Mouse (Mus musculus) stomach, postnatal 0 days (tissue): ENCODE data around the gene Zfp92. TPM values are rescaled to one million over a fixed set of nuclear protein-coding genes. Genes with fewer than 3 reads are reported as not detected.
A peak's percentile ranks its signal among the peaks of the same experiment; 100 is the strongest.

Source experiments
- ATAC-seq: fragments of 200-750 bp; cut with Nextera tagmentation; 2 replicates; pipeline ENCODE4 v1.8.0; 2017; ENCODE audit not compliant: low FRiP score, low TSS enrichment
- DNase-seq: peaks from one replicate; pipeline ENCODE4 v3.0.0-alpha.2; 2016; ENCODE audit warnings: low spot score
- H3K27ac ChIP-seq: fragments of 300-500 bp; sonication (generic); replicated peaks from 2 replicates; pipeline ENCODE4 v1.5.1; 2014; ENCODE audit warnings: mild to moderate bottlenecking, control low read depth
- H3K27me3 ChIP-seq: fragments of 300-500 bp; sonication (generic); 2 replicates; pipeline ENCODE4 v1.6.1; 2014; ENCODE audit warnings: low read length; ENCODE audit not compliant: control insufficient read depth, insufficient read depth
- H3K36me3 ChIP-seq: fragments of 300-500 bp; sonication (generic); 2 replicates; pipeline ENCODE4 v1.6.1; 2014; ENCODE audit warnings: low read length, mixed read lengths; ENCODE audit not compliant: control insufficient read depth, insufficient read depth
- H3K4me1 ChIP-seq: fragments of 300-500 bp; sonication (generic); replicated peaks from 2 replicates; pipeline ENCODE4 v1.6.1; 2014; ENCODE audit warnings: antibody characterized with exemption; ENCODE audit not compliant: control insufficient read depth, insufficient read depth
- H3K4me2 ChIP-seq: fragments of 300-500 bp; sonication (generic); replicated peaks from 2 replicates; pipeline ENCODE4 v1.6.1; 2014; ENCODE audit warnings: low read depth, mild to moderate bottlenecking, control low read depth, moderate library complexity
- H3K4me3 ChIP-seq: fragments of 300-500 bp; sonication (generic); 2 replicates; pipeline ENCODE4 v1.5.1; 2014; ENCODE audit warnings: low read depth, low read length, control low read depth
- H3K9ac ChIP-seq: fragments of 300-500 bp; sonication (generic); 2 replicates; pipeline ENCODE4 v1.6.1; 2014; ENCODE audit warnings: mild to moderate bottlenecking, low read length, control low read depth, mixed read lengths
- H3K9me3 ChIP-seq: fragments of 300-500 bp; sonication (generic); 2 replicates; pipeline ENCODE4 v1.6.1; 2016; ENCODE audit warnings: low read length; ENCODE audit not compliant: control insufficient read depth
- CTCF ChIP-seq: IDR thresholded peaks from 2 replicates; pipeline ENCODE4 v1.5.1; 2016; ENCODE audit warnings: antibody characterized with exemption, low read depth, mild to moderate bottlenecking, moderate library complexity
- EP300 ChIP-seq: optimal IDR thresholded peaks from 2 replicates; pipeline ENCODE3; 2016; ENCODE audit warnings: antibody characterized with exemption
- WGBS: fragments of 180-500 bp; shearing (Covaris S2); extraction: QIAGEN DNeasy Blood & Tissue Kit; methylation state at CpG from one replicate; pipeline ENCODE4 v1.1.7; 2014; 5-methylcytosine and 5-hydroxymethylcytosine counted together
- polyA plus RNA-seq: library from polyadenylated mRNA; unstranded; fragments of >200 nt; fragmentation: Nextera tagmentation; extraction: Ambion mirVana; gene quantifications from 2 replicates; pipeline ENCODE4 v1.2.1, GENCODE M21; 2015

Gene Zfp92
- polyA plus RNA-seq, 1 experiment from 2014 or later: 0.10 TPM

GRCm38 (mm10) chrX:73468330-73468729 lies 57.4 kb downstream of the Zfp92 start:
- no peak overlapping the region for H3K4me2 ChIP-seq
- DNase-seq: no peak
- no peaks in the 10 kb centered on the region for H3K36me3 ChIP-seq
- WGBS: 67% methylated on average over 3 of the region's 3 CpGs
- peak; percentile 50; the same call in 1 of the 2 replicates for ATAC-seq
- no peaks in the 10 kb centered on the region for H3K27me3 ChIP-seq
- no peak overlapping the region for H3K4me3 ChIP-seq
- no peaks in the 10 kb centered on the region for H3K9me3 ChIP-seq
- H3K27ac ChIP-seq: peak overlapping the region; percentile 67
- TF ChIP-seq EP300 (no peak), CTCF (no peak)
- H3K9ac ChIP-seq: no peak overlapping the region
- H3K4me1 ChIP-seq: no peaks in the 10 kb centered on the region

GRCm38 (mm10) chrX:73468752-73469151 lies 57.9 kb downstream of the Zfp92 start:
- Histone ChIP-seq H3K36me3 (no peaks in the 10 kb centered on the region), H3K27me3 (no peaks in the 10 kb centered on the region), H3K4me2 (no peak overlapping the region), H3K9me3 (no peaks in the 10 kb centered on the region), H3K9ac (no peak overlapping the region), H3K27ac (0 out of 2 replicates have a peak overlapping the region, but pooled peaks have one; percentile 1), H3K4me1 (no peaks in the 10 kb centered on the region), H3K4me3 (no peak overlapping the region)
- DNase-seq: no peak
- ATAC-seq: no peak
- TF ChIP-seq EP300 (no peak), CTCF (no peak)
- no CpG with 5 or more reads among the region's 1 CpGs for WGBS

GRCm38 (mm10) chrX:73471764-73472163 lies 60.9 kb downstream of the Zfp92 start:
- Histone ChIP-seq H3K27me3 (no peaks in the 10 kb centered on the region), H3K4me3 (no peak overlapping the region), H3K36me3 (no peaks in the 10 kb centered on the region), H3K9ac (no peak overlapping the region), H3K4me2 (no peak overlapping the region), H3K27ac (no peak overlapping the region), H3K9me3 (no peaks in the 10 kb centered on the region), H3K4me1 (no peaks in the 10 kb centered on the region)
- ATAC-seq (no peak), DNase-seq (no peak)
- WGBS: 86% methylated on average over 3 of the region's 3 CpGs
- no peak for TF ChIP-seq EP300

- 42% methylated on average over 12 of the region's 12 CpGs for WGBS
- H3K9me3 ChIP-seq: no peaks in the 10 kb centered on the region
- H3K27ac ChIP-seq: peak overlapping the region; percentile 56
- no peak overlapping the region for H3K4me2 ChIP-seq
- H3K4me1 ChIP-seq: no peaks in the 10 kb centered on the region
- no peaks in the 10 kb centered on the region for H3K36me3 ChIP-seq
- no peaks in the 10 kb centered on the region for H3K27me3 ChIP-seq
- ATAC-seq (peak; percentile 70; the same call in 1 of the 2 replicates), DNase-seq (peak; percentile 29)
- H3K9ac ChIP-seq: no peak overlapping the region
- no peak overlapping the region for H3K4me3 ChIP-seq
- TF ChIP-seq EP300 (no peak), CTCF (no peak; the same call in 1 of the 2 replicates)
These were observed 63.7 kb downstream of the Zfp92 start for GRCm38 (mm10) chrX:73474340-73475165.

GRCm38 (mm10) chrX:73475658-73476256 lies 64.9 kb downstream of the Zfp92 start:
- Histone ChIP-seq H3K36me3 (no peaks in the 10 kb centered on the region), H3K4me2 (no peak overlapping the region), H3K4me3 (no peak overlapping the region), H3K9ac (no peak overlapping the region), H3K27ac (peak overlapping the region; percentile 58), H3K27me3 (no peaks in the 10 kb centered on the region), H3K9me3 (no peaks in the 10 kb centered on the region), H3K4me1 (no peaks in the 10 kb centered on the region)
- ATAC-seq (no peak), DNase-seq (no peak)
- WGBS: 95% methylated on average over 1 of the region's 1 CpGs
- no peak for TF ChIP-seq EP300
- TF ChIP-seq CTCF: no peak

- ATAC-seq (peak; percentile 53; the same call in 1 of the 2 replicates), DNase-seq (no peak)
- no peak overlapping the region for H3K9ac ChIP-seq
- WGBS: 30% methylated on average over 2 of the region's 2 CpGs
- no peaks in the 10 kb centered on the region for H3K4me1 ChIP-seq
- H3K36me3 ChIP-seq: no peaks in the 10 kb centered on the region
- no peaks in the 10 kb centered on the region for H3K9me3 ChIP-seq
- no peak overlapping the region for H3K4me3 ChIP-seq
- H3K4me2 ChIP-seq: no peak overlapping the region
- H3K27me3 ChIP-seq: no peaks in the 10 kb centered on the region
- TF ChIP-seq CTCF (no peak), EP300 (no peak)
- H3K27ac ChIP-seq: peak overlapping the region; percentile 58
These were observed 65.7 kb downstream of the Zfp92 start for GRCm38 (mm10) chrX:73476621-73477020.
